Mouse (Mus musculus) neural tube, embryonic 10.5 days (tissue): ENCODE measurements around the gene Tmem258.

Experiments used
- DNase-seq: peaks from one replicate; pipeline ENCODE4 v3.0.0-alpha.2; 2017; ENCODE audit warnings: low spot score; ENCODE audit errors: extremely low spot score

Tmem258 gene

DNA sequence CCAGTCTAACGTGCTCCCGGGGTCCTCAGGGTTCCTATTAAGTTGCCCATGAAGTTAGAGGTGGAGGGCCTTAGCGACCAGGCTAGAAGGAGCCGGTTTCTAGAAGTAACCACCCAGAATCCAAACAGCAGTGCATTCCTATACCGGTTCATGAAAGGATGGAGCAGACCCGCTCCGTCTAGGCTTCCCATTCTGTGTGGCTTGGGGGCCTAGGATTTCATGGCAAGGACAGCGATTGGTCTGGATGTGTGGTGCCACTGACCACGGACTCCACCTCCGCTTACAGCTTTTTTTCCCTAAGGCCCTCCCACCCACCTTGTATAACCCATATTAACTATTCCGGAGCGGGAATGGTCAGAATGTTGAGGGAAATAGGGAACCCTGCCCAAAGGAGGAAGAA is 19.7 kb upstream of the Tmem258 start:
- peak; percentile 36 for DNase-seq

DNA sequence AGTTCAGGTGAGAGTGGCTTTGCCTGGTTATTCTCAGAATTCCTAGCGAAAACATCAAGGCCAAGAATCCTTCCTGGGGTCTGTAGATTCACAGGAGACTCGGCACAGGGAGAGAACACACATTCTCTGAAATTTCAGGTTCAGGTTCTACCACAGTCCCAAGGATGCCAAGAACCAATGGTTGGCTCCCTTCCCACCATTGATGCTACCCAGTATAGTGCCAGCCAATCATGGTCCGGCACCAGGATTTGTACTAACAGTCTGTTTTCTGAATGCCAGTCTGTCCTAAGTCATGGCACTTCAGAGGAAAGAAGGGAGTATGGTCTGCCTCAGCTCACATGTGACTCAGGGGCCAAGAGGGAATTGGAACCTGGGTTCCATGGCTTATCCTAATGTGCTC is 17.9 kb upstream of the Tmem258 start:
- no peak for DNase-seq

DNA sequence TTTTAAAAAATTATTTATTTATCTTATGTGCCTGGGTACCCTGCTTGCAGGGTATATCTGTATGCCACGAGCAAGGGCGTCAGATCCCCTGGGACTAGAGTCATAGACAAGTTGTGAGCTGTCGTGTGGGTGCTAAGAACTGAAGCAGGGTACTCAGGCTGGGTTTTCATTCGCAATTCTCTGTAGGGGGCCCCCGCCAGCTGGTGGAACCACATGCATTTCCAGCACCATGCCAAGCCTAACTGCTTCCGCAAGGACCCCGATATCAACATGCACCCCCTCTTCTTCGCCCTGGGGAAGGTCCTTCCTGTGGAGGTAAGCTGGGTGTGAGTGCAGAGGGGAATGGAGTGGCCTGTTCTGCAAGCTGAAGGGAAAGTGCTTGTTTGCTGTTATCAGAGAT is 17.2 kb upstream of the Tmem258 start:
- DNase-seq: no peak

DNA sequence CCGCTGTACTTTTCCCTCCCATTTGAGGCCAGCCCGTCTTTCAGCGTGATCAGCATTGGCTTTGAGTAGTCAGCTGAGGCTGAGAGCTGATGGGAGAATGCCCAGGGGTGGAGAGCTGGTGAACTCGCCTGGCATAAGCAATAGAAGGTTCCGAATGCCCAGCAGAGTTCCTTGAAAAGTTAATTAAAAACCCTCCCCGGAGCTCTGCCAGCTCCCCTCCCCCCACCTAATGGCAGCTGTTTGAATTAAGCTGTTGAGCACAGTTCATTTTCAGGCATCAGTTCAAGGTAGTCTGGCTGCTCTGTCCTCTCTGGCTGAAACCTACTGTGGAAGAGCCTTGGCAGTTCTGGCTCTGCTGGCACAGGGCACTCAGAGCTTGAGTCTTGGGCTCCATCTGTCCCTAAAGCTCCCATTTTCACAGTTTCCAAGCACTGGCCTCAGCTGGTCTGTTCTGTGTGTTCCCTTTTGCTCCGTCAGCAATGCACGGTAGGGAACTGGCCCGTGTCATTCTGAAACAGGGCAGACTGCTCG is 15.5 kb upstream of the Tmem258 start:
- DNase-seq: no peak

DNA sequence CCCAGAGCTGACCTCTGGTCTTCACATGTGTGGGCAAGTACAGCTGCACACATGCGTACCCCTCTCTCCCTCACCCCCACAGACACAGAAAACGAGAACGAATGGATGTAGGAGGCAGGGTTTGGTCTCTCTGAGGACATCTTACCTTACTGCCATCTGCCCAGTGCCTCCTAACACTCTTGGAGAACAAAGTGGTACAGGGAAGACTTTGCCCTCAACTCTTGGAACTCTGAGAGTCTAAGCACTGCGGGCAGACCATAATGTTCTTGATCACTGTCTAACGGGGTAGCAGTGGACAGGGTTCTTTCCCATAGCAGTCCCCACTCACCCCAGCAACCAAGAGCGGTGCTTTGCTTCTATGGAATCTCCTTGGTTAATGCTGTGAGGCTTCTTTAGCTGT is 14.8 kb upstream of the Tmem258 start:
- no peak for DNase-seq

DNA sequence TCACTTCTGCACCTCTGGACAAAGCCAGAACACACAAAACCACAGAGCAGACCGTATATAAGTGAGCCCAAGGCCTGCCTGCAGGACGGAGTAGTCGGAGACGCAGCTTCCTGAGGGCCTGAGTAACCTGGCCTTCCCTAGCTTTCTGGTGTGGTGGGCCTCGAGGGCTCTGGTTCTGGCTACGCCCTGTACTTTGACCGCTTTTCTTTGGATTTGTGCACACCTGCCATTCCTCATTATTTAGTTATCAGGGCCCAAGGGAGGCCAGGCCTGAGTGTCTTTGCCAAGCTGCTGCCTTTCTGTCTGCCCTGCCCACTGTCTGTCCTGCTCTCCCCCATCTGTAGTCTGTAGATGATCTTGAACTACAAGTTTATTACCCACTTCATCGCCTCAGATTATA is 13.9 kb upstream of the Tmem258 start:
- DNase-seq: no peak

DNA sequence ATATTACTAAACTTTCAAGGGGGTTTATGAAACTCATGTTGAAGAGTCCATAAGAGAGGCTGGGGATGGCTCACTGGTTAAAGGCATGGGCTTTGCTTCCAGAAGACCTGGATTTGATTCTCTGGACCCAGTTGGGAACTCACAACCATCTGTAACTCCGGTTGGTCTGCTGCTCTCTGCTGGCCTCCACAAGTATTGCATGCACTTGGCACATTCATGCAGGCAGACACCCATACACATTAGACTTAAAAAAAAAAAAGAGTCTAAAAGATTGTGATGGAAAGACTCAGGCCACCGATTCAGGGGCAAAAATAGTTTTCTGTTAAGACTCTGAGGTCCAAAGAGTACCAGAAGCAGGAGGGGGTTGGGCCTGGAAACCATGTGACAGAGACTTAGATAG is 13.0 kb upstream of the Tmem258 start:
- peak; percentile 70 for DNase-seq

DNA sequence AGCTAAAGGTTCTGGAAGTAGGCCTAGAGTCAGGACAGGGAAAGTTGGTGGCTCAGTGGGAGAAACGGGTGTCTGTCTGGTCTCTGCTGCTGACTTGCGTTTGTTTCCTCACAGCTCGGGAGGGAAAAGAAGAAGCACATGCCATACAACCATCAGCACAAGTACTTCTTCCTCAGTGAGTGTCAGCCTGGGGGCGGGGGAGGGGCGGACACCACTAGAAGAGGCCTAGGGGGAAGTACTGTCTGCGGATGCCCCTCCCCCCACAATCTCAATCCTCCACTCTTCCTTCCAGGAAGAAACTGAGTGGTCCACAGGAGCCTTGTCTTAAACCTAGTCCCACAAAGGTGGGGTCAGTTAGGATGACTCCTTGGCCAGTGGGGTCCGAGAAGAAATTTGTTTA is 12.5 kb upstream of the Tmem258 start:
- no peak for DNase-seq

DNA sequence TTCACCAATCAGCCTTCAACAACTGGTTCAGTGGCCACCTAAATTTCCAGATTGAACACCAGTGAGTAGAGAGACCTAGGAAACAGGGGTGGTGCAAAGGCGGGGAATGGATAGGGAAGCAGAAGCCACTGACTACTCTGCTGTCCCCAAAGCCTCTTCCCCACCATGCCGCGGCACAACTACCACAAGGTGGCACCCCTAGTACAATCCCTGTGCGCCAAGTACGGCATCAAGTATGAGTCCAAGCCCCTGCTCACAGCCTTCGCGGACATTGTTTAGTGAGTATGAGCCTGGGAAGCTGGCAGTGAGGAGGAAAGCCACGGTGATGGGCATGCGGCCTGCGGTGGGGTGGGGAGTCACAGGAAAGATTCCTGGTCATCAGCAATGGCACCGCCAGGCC is 9.5 kb upstream of the Tmem258 start:
- DNase-seq: no peak

DNA sequence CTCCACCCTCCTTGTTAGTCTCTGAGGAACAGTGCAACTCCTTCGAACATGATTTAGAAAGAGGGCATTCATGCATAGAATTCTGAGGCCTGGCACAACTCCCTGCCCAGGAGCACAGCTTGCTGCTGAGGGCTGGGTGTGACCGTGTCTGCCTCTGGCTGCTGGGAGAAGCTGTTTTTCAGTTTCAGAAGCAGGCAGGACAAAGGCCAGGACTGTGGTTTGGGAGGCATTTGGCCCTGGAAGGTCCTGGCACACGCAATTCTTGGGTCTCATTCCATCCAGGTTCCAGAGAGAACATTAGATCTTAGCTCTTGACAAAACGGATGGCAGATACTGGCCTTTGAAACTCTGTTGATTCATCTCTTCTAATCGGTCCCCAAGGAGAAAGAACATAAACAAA is 8.6 kb upstream of the Tmem258 start:
- no peak for DNase-seq

DNA sequence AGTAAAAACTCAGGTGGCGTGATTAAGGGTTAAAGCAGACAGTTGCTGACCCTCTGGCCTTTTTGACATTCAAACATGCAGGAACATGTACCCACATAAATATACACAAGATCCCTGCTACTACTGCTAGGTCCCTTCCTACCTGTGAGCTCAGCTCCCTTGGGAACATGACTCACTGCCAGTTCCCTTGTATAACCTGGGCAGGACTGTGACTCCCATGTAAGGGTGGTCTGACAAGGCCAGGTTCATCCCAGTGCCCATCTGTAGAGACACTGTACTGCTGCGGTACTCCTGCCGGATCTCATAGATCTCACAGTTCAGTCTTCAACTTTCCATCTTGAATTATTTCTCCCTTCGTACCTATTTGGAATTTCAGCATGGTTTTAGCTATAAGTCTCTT is 6.7 kb upstream of the Tmem258 start:
- no peak for DNase-seq

DNA sequence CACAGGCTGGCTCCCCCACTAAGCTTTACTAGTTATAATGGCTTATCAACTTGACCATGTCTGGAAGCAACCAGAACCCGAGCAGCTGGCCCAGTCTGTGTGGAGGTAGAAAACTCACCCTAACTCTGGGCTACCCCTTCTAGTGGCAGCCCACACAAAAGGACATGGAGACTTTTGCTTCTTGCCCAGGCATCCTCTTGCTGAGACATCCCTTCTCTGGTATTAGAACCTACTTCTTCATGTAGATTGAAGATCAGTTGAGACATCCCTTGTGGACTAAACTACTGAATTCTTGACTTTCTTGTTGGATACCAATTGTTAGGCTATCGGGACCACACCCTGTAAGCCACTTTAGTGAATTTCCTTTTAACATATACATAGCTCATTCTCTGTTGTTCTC is 5.5 kb upstream of the Tmem258 start:
- no peak for DNase-seq

DNA sequence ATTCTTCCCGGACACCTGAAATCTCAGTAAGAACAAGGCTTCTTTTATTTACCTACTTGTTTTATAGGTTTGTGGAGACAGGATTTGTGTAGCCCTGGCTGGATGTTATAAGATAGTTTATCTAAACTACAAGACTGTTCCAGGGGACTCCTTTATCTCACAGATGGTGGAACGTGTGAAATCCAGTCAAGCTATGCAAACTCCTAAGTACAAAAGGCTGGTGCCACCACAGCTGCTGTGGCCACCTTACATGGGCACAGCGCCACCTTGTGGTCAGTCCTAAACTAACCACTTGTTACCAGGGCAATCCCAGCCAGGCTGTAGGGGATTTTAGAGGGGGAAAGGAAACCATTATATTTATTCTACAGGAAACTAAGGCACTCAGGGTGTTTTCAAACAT is 5.1 kb upstream of the Tmem258 start:
- peak; percentile 80 for DNase-seq

DNA sequence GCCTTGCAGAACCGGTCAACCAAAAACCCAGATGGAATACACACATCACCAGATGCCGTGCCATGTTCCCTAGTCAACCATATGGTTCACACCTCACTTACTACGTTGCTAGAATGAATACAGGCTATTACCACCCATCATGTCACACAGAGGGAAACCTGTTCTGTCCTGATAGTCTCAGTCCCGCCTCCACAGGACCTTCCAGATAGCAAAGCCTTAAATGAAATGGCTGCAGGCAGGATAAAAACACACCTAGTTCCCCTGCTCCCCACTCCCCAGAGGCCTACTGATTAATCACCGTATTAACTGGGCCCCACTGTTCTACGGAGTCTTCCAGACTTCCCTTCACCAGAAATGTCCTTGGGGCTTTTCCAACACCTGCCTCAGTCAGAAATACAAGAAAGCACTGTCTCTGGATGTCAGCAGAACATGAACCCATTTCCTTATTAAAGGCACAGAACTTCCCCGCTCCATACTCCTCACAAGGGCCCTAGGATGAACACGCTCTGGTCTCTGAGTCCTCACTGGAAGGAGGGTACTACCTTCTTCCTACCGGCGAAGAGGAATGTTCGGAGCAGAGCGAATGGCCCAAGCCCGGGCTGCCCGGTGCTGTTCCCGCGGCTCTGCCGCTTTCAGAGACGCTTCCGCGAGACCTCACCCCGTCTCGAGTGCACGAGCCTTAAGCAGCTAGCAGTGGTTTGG is 517 bp upstream of the Tmem258 start:
- no peak for DNase-seq

DNA sequence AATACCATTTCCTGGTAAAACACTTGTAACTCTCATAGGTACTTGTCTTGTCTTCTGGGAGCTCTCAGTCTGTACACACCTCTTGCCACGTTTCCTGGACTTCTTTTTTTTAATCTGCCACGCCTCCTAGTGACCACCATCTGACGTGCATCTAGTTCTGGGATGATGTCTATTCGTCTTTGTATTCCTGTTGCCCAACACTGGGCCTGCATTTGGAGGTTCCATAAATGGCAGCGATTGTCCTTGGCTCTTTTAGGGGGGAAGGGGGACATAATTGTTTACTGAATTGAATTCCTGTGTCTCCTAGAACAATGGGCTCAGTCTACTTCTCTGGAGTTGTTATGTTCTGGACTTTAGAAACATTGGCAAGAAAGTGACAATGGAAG is 795 bp downstream of the Tmem258 start:
- no peak for DNase-seq

DNA sequence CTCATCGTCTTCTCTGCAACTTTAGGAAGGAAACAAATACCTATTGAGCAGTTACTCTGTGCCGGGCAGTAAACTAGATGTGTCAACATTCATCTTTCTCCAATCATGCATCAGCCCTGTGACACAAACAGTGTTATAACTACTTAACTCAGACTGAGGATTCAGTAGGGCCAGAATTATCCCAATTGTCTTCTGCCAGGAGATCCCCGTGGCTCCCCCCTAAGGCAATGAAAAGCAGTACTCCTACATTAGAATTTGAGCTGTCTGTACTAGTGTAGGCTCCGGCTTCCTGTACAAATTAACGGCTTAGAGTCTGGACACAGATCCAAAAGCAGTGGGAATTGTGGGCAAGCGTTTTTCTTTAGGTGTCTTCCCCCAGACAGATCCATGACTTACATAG is 1.2 kb downstream of the Tmem258 start:
- no peak for DNase-seq

DNA sequence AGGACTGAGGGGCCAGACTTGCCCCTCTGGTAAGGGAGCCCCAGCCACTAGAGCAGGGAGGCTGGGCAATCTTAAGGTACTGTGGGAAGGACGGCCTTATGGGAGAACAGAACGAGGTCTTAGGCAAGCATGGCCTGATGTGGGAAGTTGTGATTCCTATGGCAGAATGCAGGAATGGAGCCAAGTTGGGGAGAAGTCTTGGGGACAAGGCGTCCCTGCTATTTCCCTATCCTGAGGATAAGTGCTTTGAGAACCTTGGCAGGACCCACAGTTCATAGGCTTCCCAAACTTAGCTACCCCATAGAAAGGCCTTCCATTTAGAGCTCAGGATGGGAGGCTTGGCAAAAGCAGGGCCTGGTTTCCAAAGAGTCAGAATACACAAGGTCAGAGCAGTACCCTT is 5.0 kb downstream of the Tmem258 start:
- DNase-seq: no peak

DNA sequence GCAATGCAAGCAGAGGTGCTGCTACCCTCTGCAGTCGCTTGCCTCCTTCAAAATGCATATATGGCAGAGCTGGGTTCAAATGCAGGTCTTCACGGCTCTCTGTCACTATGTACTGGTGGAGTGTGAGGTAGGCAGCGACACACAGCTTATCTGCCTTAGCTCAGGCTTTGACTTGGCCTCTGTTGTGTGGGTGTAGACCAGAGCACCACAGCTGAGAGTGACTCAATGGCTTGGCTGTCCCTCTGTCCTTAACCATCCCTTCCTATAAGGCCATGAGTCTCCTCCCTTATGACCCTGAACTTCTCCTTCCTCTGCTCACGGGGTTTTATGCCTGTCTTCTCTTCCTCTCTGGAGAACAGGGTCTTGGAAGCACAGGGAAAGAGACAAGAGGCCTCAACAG is 7.1 kb downstream of the Tmem258 start:
- no peak for DNase-seq

DNA sequence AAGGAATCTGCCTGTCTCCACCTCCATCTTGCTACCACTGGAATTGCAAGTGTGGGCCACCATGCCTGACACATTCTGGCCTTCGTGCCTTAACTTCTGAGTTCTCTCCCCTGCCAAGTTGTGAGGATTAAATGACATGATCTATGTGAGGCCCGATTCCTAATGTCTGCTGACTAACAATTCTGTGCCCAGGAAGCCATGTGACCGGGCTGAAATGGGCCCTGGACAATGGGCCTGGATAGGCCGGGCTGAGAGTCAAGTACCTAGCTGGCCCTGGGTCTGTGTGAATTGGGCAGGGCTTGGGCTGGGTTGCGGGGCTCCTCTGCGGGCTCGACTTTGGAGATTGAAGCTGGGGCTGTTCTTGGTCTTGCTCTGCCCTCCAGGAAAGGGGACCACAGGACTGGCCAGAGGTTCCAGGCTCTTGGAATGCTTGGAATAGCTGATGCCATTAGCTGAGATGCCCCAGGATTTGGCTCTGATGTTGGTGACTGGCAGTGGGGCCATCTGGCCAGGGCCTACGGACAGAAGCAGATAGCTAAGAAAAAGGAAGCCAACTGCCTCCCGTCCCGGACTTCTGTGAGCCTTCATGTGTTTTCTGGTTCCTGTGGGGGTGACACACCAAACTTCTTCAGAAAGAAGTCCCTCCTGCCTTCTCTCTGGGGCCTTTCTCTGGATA is 10.1 kb downstream of the Tmem258 start:
- no peak for DNase-seq

DNA sequence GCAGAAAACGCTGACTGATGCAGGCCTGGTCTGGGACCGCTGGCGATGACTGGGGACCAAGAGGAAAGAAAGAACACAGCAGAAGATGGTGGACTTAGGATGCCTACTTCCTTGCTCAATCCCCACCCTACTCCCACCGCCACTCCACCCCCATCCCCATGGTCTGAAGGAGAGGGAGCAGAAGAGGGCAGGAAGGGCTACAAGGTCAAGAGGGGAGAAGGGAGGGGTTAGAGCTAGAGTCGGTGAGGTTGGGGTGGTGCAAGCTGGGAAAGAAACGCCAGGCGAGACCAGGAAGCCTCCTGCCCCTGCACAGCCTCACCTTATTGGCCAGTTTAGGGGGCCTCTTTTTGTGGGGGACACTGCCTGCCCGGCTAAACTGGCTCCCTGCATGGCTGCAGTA is 12.3 kb downstream of the Tmem258 start:
- DNase-seq: no peak

DNA sequence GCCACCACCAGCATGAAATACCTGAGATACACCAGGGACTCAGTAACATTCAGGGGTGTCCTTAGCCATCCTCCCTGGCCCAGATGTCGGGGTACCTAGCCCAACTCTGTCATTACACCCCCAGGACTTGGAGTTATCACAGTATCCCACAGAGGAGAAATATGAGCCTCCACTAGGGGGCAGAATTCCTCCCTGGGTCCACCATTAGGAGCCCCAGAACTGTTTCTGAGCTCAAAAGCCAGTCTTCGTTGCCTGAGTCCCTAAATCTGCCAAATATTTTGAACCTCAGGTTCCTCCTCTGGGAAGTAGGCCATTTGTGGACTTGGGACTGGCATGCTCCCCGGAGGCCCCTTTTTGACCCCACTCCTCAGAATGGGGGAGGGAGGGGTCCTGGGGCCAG is 15.3 kb downstream of the Tmem258 start:
- peak; percentile 47 for DNase-seq

DNA sequence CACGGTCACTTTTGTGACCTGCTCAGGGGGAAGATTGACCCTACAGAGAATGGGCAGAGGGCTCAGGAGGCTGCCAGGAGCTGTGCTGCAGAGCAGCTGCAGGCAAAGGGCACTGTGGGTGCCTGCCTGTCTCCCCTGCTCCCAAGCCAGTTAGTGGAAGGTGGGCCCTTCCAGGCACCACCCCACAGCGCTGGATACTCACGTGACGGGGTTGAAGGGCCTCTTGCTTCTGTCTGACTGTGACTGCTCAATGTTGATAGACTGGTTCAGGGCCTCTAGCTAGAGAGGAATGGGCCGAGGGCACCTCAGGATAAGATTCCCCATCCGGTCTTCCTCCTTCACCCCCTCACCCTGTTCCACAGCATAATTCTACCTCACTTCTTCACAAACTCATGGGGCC is 15.8 kb downstream of the Tmem258 start:
- no peak for DNase-seq

DNA sequence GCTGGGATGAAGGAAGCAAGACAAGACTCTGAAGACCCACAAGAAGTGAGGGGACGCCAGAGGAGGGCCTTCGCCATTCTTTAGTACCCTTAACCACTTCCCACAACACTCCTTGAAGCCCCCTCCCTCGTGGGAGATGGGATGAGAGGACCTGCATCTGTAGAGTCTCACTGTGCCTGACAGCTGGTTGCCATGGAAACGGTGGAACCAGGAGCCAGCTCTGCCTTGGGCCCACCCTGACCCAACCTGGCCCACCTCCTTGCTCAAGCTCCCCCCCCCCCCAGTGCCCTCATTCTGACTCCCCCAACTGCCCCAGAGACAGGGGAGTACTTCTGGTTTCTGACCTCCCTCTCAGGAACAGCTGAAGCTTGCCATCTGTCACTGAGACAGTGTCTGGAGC is 17.8 kb downstream of the Tmem258 start:
- no peak for DNase-seq
